Mouse (Mus musculus) cerebellum, adult (tissue): Measurements from ENCODE around the gene Vsnl1.

Experiments used
- ATAC-seq: cut with Nextera tagmentation; 2 replicates; pipeline ENCODE4 v1.9.2; 2017; ENCODE audit warnings: mild to moderate bottlenecking, moderate library complexity, mixed read lengths; ENCODE audit not compliant: insufficient number of reproducible peaks, low FRiP score, low TSS enrichment

The Vsnl1 gene

GRCm38 (mm10) chr12:11300858-11301257 is 135.6 kb downstream of the Vsnl1 start:
- ATAC-seq: no peak

DNA sequence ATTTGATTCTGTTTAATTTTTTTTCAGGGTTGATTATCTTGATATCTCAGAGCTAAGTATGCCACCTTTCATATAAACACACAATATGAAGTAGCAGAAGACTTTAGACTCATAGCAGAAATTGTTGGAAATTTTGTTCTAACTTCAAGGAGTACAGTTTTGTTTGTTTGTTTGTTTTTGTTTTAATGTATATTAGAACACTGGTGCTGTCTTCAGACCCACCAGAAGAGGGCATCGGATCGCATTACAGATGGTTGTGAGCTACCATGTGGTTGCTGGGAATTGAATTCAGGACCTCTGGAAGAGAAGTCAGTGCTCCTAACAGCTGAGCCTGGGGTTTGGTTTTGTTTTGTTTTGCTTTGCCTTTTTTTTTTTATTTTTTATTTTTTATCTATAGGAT is 150.0 kb downstream of the Vsnl1 start:
- no peak for ATAC-seq

DNA sequence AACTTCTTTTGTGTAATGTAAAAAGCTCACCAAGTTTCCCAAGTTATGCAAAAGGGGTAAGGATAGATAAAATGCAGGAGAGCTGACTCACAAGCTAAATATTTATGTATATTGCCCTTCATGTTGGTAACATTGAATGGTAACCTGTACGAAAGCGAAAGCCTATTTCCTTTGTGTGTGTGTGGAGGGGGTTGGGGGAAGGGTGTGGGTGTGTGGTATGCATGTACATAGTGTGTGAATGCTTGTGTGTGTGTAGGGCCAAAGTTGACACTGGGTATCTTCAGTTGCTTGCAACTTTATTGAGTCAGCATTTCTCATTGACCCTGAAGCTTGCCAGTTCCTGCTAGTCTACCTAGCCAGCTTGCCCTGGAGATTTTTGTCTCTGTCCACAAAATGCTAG is 154.8 kb downstream of the Vsnl1 start:
- ATAC-seq: no peak

DNA sequence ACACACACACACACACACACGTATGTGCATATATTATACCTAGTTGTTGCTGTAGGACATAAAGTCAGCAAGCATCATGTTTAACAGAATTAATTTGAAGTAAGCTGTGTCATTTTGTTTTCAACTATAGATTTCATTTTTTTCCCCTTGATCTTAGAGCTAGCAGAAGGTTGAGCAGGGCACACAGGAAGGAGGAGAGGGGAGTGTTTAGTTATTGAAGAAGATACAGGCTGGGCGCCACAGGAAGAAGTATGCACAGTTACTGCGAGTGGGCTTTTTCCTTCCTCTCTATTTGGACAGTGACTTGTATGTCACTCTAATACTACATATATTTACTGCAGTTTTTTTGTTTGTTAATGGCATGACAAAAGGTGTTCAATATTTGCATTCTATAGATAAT is 156.5 kb downstream of the Vsnl1 start:
- no peak for ATAC-seq

DNA sequence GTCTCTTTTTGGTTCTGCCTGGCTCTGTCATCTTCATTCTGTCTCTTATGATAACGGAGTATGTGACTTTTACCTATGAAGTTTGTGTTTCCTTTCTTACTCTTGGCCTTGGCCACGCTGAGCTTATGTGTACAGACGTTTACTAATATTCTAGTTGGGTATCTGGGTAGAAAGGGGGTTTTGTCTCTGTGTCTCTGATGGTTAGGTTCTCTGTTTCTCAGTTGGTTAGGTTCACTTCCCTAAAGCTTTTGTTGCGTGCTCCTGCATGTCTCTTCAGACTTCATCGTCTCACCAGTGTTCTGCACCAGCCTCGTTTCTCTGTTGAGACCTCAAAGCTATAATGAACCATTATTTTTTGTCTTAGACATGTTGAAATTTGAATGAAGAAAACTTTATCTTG is 159.2 kb downstream of the Vsnl1 start:
- no peak for ATAC-seq

GRCm38 (mm10) chr12:11276632-11277031 is 159.8 kb downstream of the Vsnl1 start:
- no peak for ATAC-seq
